13 mouse cellular contexts compared by ENCODE assay signal in the genomic region with DNA sequence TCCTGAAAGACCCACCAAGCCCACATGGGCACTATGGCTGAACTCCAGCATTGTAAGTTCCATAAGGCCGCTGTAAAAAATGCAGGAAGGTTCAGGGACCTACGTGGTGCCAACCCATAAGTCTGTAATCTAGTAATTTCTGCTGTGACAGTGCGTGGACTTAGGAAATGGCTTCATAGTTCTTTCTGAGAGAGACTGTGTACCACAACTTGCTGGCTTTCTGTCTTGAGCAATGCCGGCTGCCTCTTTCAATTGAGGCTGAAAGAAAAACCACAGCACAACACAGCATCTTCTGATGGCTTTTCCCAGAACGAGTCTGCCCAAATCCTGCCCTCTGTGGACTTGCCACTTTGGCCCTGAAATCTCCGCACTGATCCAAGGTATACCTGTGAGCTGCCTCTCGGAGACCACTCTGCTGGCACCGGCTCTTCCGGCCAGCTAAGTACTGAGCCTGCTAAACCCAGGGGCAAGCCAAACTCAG. TPM values are rescaled to one million over a fixed set of nuclear protein-coding genes. Genes with fewer than 3 reads are reported as not detected.
DNase-seq lines count a peak whose midpoint lies in the region; ATAC-seq and TF ChIP-seq lines count a peak whose summit lies in the region.
"Had no signal": no experiment of that assay in that cellular context is flagged by ENCODE, and none has a peak within 500 bp of the region (broad histone marks: within the 10 kb centered on the region; RNA-seq: fewer than 3 reads in every experiment).

No protein-coding gene starts in this region.

- H3K27ac ChIP-seq in stomach, embryonic 15.5 days, result no peak overlapping the region
- H3K27ac ChIP-seq in stomach, postnatal 0 days (replicated peaks), result no peak overlapping the region
- H3K27ac ChIP-seq in liver, embryonic 13.5 days, result peak overlapping the region; percentile 95
- H3K27ac ChIP-seq in stomach, embryonic 16.5 days (ENCODE audit: low read length), result no peak overlapping the region
- H3K27ac ChIP-seq in forebrain, embryonic 15.5 days (replicated peaks), result no peak overlapping the region
- H3K27ac ChIP-seq: embryonic facial prominence, embryonic 12.5 days; hindbrain, embryonic 13.5 days had no signal

- peak overlapping the region; percentile 7; the same call in 1 of the 2 replicates for H3K4me3 ChIP-seq in stomach, embryonic 15.5 days (replicated peaks)
- H3K4me3 ChIP-seq in stomach, postnatal 0 days (ENCODE audit: low read depth, low read length), result no peak overlapping the region
- peak overlapping the region; percentile 74 for H3K4me3 ChIP-seq in liver, embryonic 13.5 days (replicated peaks)
- H3K4me3 ChIP-seq in stomach, embryonic 16.5 days (replicated peaks; ENCODE audit: low read length), result peak overlapping the region; percentile 15
- no peak overlapping the region for H3K4me3 ChIP-seq in forebrain, embryonic 15.5 days
- H3K4me3 ChIP-seq: embryonic facial prominence, embryonic 12.5 days; hindbrain, embryonic 13.5 days had no signal

- no peak overlapping the region for H3K4me2 ChIP-seq in stomach, embryonic 15.5 days
- no peak overlapping the region for H3K4me2 ChIP-seq in stomach, postnatal 0 days (replicated peaks; ENCODE audit: low read depth)
- peak overlapping the region; percentile 82 for H3K4me2 ChIP-seq in liver, embryonic 13.5 days
- no peak overlapping the region for H3K4me2 ChIP-seq in stomach, embryonic 16.5 days (ENCODE audit: low read depth, low read length)
- no peak overlapping the region for H3K4me2 ChIP-seq in forebrain, embryonic 15.5 days (replicated peaks)
- H3K4me2 ChIP-seq: embryonic facial prominence, embryonic 12.5 days; hindbrain, embryonic 13.5 days had no signal

- WGBS in stomach, embryonic 15.5 days, result 85% methylated on average over 9 of the region's 9 CpGs
- WGBS in stomach, postnatal 0 days, result 85% methylated on average over 9 of the region's 9 CpGs
- 27% methylated on average over 9 of the region's 9 CpGs for WGBS in liver, embryonic 13.5 days (ENCODE audit: insufficient replicate concordance)
- WGBS in stomach, embryonic 16.5 days, result 76% methylated on average over 9 of the region's 9 CpGs
- WGBS in forebrain, embryonic 15.5 days, result 88% methylated on average over 9 of the region's 9 CpGs

- no peak for ATAC-seq in stomach, embryonic 15.5 days (ENCODE audit: insufficient read depth, low FRiP score, low read depth)
- ATAC-seq in stomach, postnatal 0 days (ENCODE audit: low FRiP score, low TSS enrichment), result no peak
- ATAC-seq in liver, embryonic 13.5 days (ENCODE audit: low read depth), result no peak
- ATAC-seq in stomach, embryonic 16.5 days (ENCODE audit: insufficient read depth, low FRiP score), result no peak
- ATAC-seq in forebrain, embryonic 15.5 days (replicated peaks), result no peak
- ATAC-seq in activated CD4-positive, CD25-positive, alpha-beta regulatory T cell, adult 4 months, result no peak
- ATAC-seq: midbrain, embryonic 16.5 days had no signal

- H3K9ac ChIP-seq in stomach, embryonic 15.5 days, result no peak overlapping the region
- no peak overlapping the region for H3K9ac ChIP-seq in stomach, postnatal 0 days (ENCODE audit: low read length)
- peak overlapping the region; percentile 86 for H3K9ac ChIP-seq in liver, embryonic 13.5 days
- H3K9ac ChIP-seq in stomach, embryonic 16.5 days (ENCODE audit: low read length), result 0 out of 2 replicates have a peak overlapping the region, but pooled peaks have one; percentile 18
- no peak overlapping the region for H3K9ac ChIP-seq in forebrain, embryonic 15.5 days (replicated peaks)
- H3K9ac ChIP-seq: hindbrain, embryonic 13.5 days had no signal

- H3K36me3 ChIP-seq in stomach, embryonic 15.5 days, result no peaks in the 10 kb centered on the region
- H3K36me3 ChIP-seq in stomach, postnatal 0 days (ENCODE audit: control insufficient read depth, insufficient read depth, low read length), result no peaks in the 10 kb centered on the region
- H3K36me3 ChIP-seq in liver, embryonic 13.5 days, result no peaks in the 10 kb centered on the region
- H3K36me3 ChIP-seq in stomach, embryonic 16.5 days (ENCODE audit: control insufficient read depth, insufficient read depth, low read length), result no peaks in the 10 kb centered on the region
- H3K36me3 ChIP-seq in forebrain, embryonic 15.5 days, result no peaks in the 10 kb centered on the region
- H3K36me3 ChIP-seq: embryonic facial prominence, embryonic 12.5 days; hindbrain, embryonic 13.5 days had no signal

- H3K4me1 ChIP-seq in stomach, embryonic 15.5 days, result 0 out of 2 replicates have a peak, but pooled peaks cover 5% of the 10 kb centered on the region
- no peaks in the 10 kb centered on the region for H3K4me1 ChIP-seq in stomach, postnatal 0 days (replicated peaks; ENCODE audit: control insufficient read depth, insufficient read depth)
- peaks cover 65% of the 10 kb centered on the region for H3K4me1 ChIP-seq in liver, embryonic 13.5 days (replicated peaks)
- no peaks in the 10 kb centered on the region for H3K4me1 ChIP-seq in stomach, embryonic 16.5 days (ENCODE audit: control insufficient read depth, insufficient read depth, low read length)
- H3K4me1 ChIP-seq in forebrain, embryonic 15.5 days, result peaks cover 11% of the 10 kb centered on the region; the same call in 1 of the 2 replicates

- no peak for TF ChIP-seq EP300 in stomach, postnatal 0 days (optimal IDR thresholded peaks at IDR 0.05)

- no peak for TF ChIP-seq CTCF in stomach, postnatal 0 days (IDR thresholded peaks at IDR 0.05; ENCODE audit: low read depth)

- H3K27me3 ChIP-seq in stomach, embryonic 15.5 days (replicated peaks), result no peaks in the 10 kb centered on the region
- H3K27me3 ChIP-seq in stomach, postnatal 0 days (ENCODE audit: control insufficient read depth, insufficient read depth, low read length), result no peaks in the 10 kb centered on the region
- H3K27me3 ChIP-seq in liver, embryonic 13.5 days, result no peaks in the 10 kb centered on the region
- no peaks in the 10 kb centered on the region for H3K27me3 ChIP-seq in stomach, embryonic 16.5 days (ENCODE audit: control insufficient read depth, insufficient read depth, low read length)
- H3K27me3 ChIP-seq in forebrain, embryonic 15.5 days, result no peaks in the 10 kb centered on the region

- H3K9me3 ChIP-seq in stomach, embryonic 15.5 days, result no peaks in the 10 kb centered on the region
- no peaks in the 10 kb centered on the region for H3K9me3 ChIP-seq in stomach, postnatal 0 days (ENCODE audit: control insufficient read depth, low read length)
- no peaks in the 10 kb centered on the region for H3K9me3 ChIP-seq in liver, embryonic 13.5 days (replicated peaks)
- H3K9me3 ChIP-seq in stomach, embryonic 16.5 days (replicated peaks; ENCODE audit: control insufficient read depth, low read length), result no peaks in the 10 kb centered on the region
- no peaks in the 10 kb centered on the region for H3K9me3 ChIP-seq in forebrain, embryonic 15.5 days
- H3K9me3 ChIP-seq: embryonic facial prominence, embryonic 12.5 days; hindbrain, embryonic 13.5 days had no signal

- peak; percentile 16 to 48 for DNase-seq in cerebellum, postnatal 14 days
- DNase-seq in cerebellum, adult 9-11 months, result no peak
- DNase-seq in stomach, postnatal 0 days (ENCODE audit: low spot score), result no peak
- DNase-seq in liver, embryonic 13.5 days, result no peak
- DNase-seq: gastrocnemius, postnatal 14 days; kidney, postnatal 25 days had no signal

RNA-seq across cellular contexts. Expression of a gene that starts 1.2 kb away (rescaled TPM):
- polyA plus RNA-seq in stomach, embryonic 15.5 days (2015; fragmentation: Nextera tagmentation; extraction: Ambion mirVana), result 6.8 and 7.1 TPM in 2 replicates
- 6.4 and 6.5 TPM in 2 replicates for polyA plus RNA-seq in stomach, postnatal 0 days (2015; fragmentation: Nextera tagmentation; extraction: Ambion mirVana)
- polyA plus RNA-seq in liver, embryonic 13.5 days (2015; fragmentation: Nextera tagmentation; extraction: Ambion mirVana), result 5.9 and 6.9 TPM in 2 replicates
- polyA plus RNA-seq in stomach, embryonic 16.5 days (2015; fragmentation: Nextera tagmentation; extraction: Ambion mirVana), result 9.6 TPM in 2 replicates
- polyA plus RNA-seq in forebrain, embryonic 15.5 days (2015; fragmentation: Nextera tagmentation; extraction: Ambion mirVana), result 0.39 and 0.54 TPM in 2 replicates
- polyA plus RNA-seq in activated CD4-positive, CD25-positive, alpha-beta regulatory T cell, adult 4 months (2017; shearing (Covaris generic)), result 10 to 100 TPM; 30.7 to 37.2 TPM

Comparison
In these comparisons a context has a peak if more than half of its experiments do, and no peak if none do; other contexts are left out.
1. DNase-seq: peak in cerebellum, postnatal 14 days (2 of 2); none in cerebellum, adult 9-11 months (single experiment), stomach, postnatal 0 days (single experiment) and liver, embryonic 13.5 days (single experiment).
2. H3K4me3 ChIP-seq: peak in stomach, embryonic 15.5 days (single experiment), liver, embryonic 13.5 days (single experiment) and stomach, embryonic 16.5 days (single experiment); none in stomach, postnatal 0 days (single experiment) and forebrain, embryonic 15.5 days (single experiment).
3. H3K9ac ChIP-seq: peak in liver, embryonic 13.5 days (single experiment) and stomach, embryonic 16.5 days (single experiment); none in stomach, embryonic 15.5 days (single experiment), stomach, postnatal 0 days (single experiment) and forebrain, embryonic 15.5 days (single experiment).